Mouse (Mus musculus) liver, embryonic 14.5 days (tissue): ENCODE data around the gene Myo1g.

Experiments
- CTCF ChIP-seq: IDR thresholded peaks from 2 replicates; pipeline ENCODE4 v1.5.1; 2016; ENCODE audit warnings: antibody characterized with exemption, low read depth, control low read depth
- EP300 ChIP-seq: IDR thresholded peaks from 2 replicates; pipeline ENCODE4 v1.6.1; 2016; ENCODE audit warnings: antibody characterized with exemption, low read depth

- TF ChIP-seq CTCF: no peak
- no peak for TF ChIP-seq EP300
Observed at GRCm38 (mm10) chr11:6475867-6476484, 44.8 kb downstream of the Myo1g start, which contains the start of gene Purb.
